Mouse (Mus musculus): ENCODE data around the gene Slit3. TPM values are rescaled to one million over a fixed set of nuclear protein-coding genes. Genes with fewer than 3 reads are reported as not detected.

Slit3 gene
- total and polyA plus RNA-seq, 3 experiments, result 0.55 to 4.8 (median 2.8) TPM

GRCm38 (mm10) chr11:35273416-35273815 lies 152.4 kb downstream of the Slit3 start:
- no peaks in the 10 kb centered on the region for H3K9me3 ChIP-seq (replicated peaks; ENCODE audit: low read length)
- H3K27ac ChIP-seq (ENCODE audit: insufficient read depth, low read depth), result no peak overlapping the region

GRCm38 (mm10) chr11:35274036-35274435 lies 153.0 kb downstream of the Slit3 start:
- dilution Hi-C loops (cut with MboI; ENCODE audit: extremely low pct_ligation_motif_present, extremely low pct_unique_long_range_greater_than_20kb, low sequenced_read_pairs) (no loop called here), in situ Hi-C loops (cut with MboI; ENCODE audit: low pct_ligation_motif_present, low pct_unique_long_range_greater_than_20kb, low sequenced_read_pairs) (no loop called here)
- H3K4me1 ChIP-seq (ENCODE audit: control insufficient read depth in 1 of 2, insufficient read depth in 2 of 2), result no peaks in the 10 kb centered on the region
- no peak for TF ChIP-seq POLR2AphosphoS2 (IDR thresholded peaks at IDR 0.05; ENCODE audit: low read depth, low read length)
- no peak for TF ChIP-seq IRF4 (IDR thresholded peaks at IDR 0.05; ENCODE audit: low read depth, low read length)
- TF ChIP-seq TCF12 (IDR thresholded peaks at IDR 0.05; ENCODE audit: low read depth, low read length), result no peak
- TF ChIP-seq GABPA (IDR thresholded peaks at IDR 0.05; ENCODE audit: insufficient replicate concordance, low read depth, low read length), result no peak
- no peak for TF ChIP-seq MXI1 (IDR thresholded peaks at IDR 0.05; ENCODE audit: low read depth, low read length)
- H3K79me2 ChIP-seq (replicated peaks; ENCODE audit: control insufficient read depth, extremely low read depth, insufficient read depth, poor library complexity, severe bottlenecking), result no peaks in the 10 kb centered on the region
- DNase-seq (ENCODE audit: extremely low read depth), result no peak
- H3K36me3 ChIP-seq (replicated peaks in 1 of 2; ENCODE audit: control insufficient read depth in 1 of 2, insufficient read depth in 1 of 2, low read length in 1 of 2), result no peaks in the 10 kb centered on the region
- no peaks in the 10 kb centered on the region for H3K27me3 ChIP-seq (replicated peaks)
- H3K4me2 ChIP-seq (ENCODE audit: insufficient read depth, low read depth, poor library complexity, severe bottlenecking), result no peak overlapping the region
- H3K27ac ChIP-seq (ENCODE audit: insufficient read depth, low read depth), result no peak overlapping the region
- no peak overlapping the region for H3K9ac ChIP-seq (ENCODE audit: insufficient read depth, low read depth)
- no peak overlapping the region for H3K4me3 ChIP-seq (replicated peaks in 1 of 3; ENCODE audit: low read depth in 2 of 3, low read length in 2 of 3, poor library complexity in 1 of 3)
- no peaks in the 10 kb centered on the region for H3K9me3 ChIP-seq (replicated peaks; ENCODE audit: low read length)

More at GRCm38 (mm10) chr11:35273416-35273815, 152.4 kb downstream of the Slit3 start:
- Histone ChIP-seq H3K4me1 (ENCODE audit: control insufficient read depth in 1 of 2, insufficient read depth in 2 of 2) (no peaks in the 10 kb centered on the region), H3K27me3 (replicated peaks) (no peaks in the 10 kb centered on the region), H3K9ac (ENCODE audit: insufficient read depth, low read depth) (no peak overlapping the region), H3K36me3 (replicated peaks in 1 of 2; ENCODE audit: control insufficient read depth in 1 of 2, insufficient read depth in 1 of 2, low read length in 1 of 2) (no peaks in the 10 kb centered on the region), H3K4me2 (ENCODE audit: insufficient read depth, low read depth, poor library complexity, severe bottlenecking) (no peak overlapping the region), H3K4me3 (replicated peaks in 1 of 3; ENCODE audit: low read depth in 2 of 3, low read length in 2 of 3, poor library complexity in 1 of 3) (no peak overlapping the region), H3K79me2 (replicated peaks; ENCODE audit: control insufficient read depth, extremely low read depth, insufficient read depth, poor library complexity, severe bottlenecking) (no peaks in the 10 kb centered on the region)
- in situ Hi-C loops (cut with MboI; ENCODE audit: low pct_ligation_motif_present, low pct_unique_long_range_greater_than_20kb, low sequenced_read_pairs) (no loop called here), dilution Hi-C loops (cut with MboI; ENCODE audit: extremely low pct_ligation_motif_present, extremely low pct_unique_long_range_greater_than_20kb, low sequenced_read_pairs) (no loop called here)
- no peak for TF ChIP-seq ZMIZ1 (IDR thresholded peaks at IDR 0.05; ENCODE audit: low read depth, low read length)
- no peak for TF ChIP-seq RCOR1 (conservative IDR thresholded peaks at IDR 0.05; ENCODE audit: low read depth, low read length)
- TF ChIP-seq SIN3A (IDR thresholded peaks at IDR 0.05; ENCODE audit: low read length), result no peak
- no peak for TF ChIP-seq ETS1 (conservative IDR thresholded peaks at IDR 0.05; ENCODE audit: low read depth, low read length)
- no peak for TF ChIP-seq NRF1 (IDR thresholded peaks at IDR 0.05; ENCODE audit: low read depth, low read length)
- no peak for TF ChIP-seq CHD1 (IDR thresholded peaks at IDR 0.05; ENCODE audit: low read depth, low read length)
- no peak for TF ChIP-seq CTCF (conservative IDR thresholded peaks at IDR 0.05 in 1 of 2, IDR thresholded peaks at IDR 0.05 in 1 of 2; ENCODE audit: low read depth in 2 of 2, low read length in 2 of 2)
- no peak for TF ChIP-seq POLR2A (IDR thresholded peaks at IDR 0.05; ENCODE audit: low read depth, low read length)
- no peak for TF ChIP-seq JUND (conservative IDR thresholded peaks at IDR 0.05; ENCODE audit: low read depth, low read length)
- TF ChIP-seq ELF1 (IDR thresholded peaks at IDR 0.05; ENCODE audit: low read depth, low read length), result no peak
- TF ChIP-seq MAZ (IDR thresholded peaks at IDR 0.05; ENCODE audit: low read depth, low read length), result no peak
- no peak for TF ChIP-seq UBTF (IDR thresholded peaks at IDR 0.05; ENCODE audit: low read depth, low read length)
- TF ChIP-seq POLR2AphosphoS2 (IDR thresholded peaks at IDR 0.05; ENCODE audit: low read depth, low read length), result no peak
- no peak for TF ChIP-seq MAFK (IDR thresholded peaks at IDR 0.05; ENCODE audit: insufficient replicate concordance, low read length)
- no peak for TF ChIP-seq SMC3 (IDR thresholded peaks at IDR 0.05; ENCODE audit: low read depth, low read length)
- TF ChIP-seq NELFE (IDR thresholded peaks at IDR 0.05; ENCODE audit: low read depth, low read length), result no peak
- TF ChIP-seq ZNF384 (IDR thresholded peaks at IDR 0.05; ENCODE audit: low read depth, low read length), result no peak
- no peak for DNase-seq (ENCODE audit: extremely low read depth)
